Mouse (Mus musculus) adrenal gland, adult 8-10 months (tissue): Measurements from ENCODE around the gene Trappc3l. TPM values are rescaled to one million over a fixed set of nuclear protein-coding genes. Genes with fewer than 3 reads are reported as not detected.
A peak's percentile ranks its signal among the peaks of the same experiment; 100 is the strongest.

Experiments used
- DNase-seq: peaks from one replicate; pipeline ENCODE4 v3.0.0; 2022
- total RNA-seq, 4 experiments: library from RNA; stranded (reverse); gene quantifications; 2 replicates each; pipeline ENCODE4 v1.2.4; 2022

Trappc3l gene
- total RNA-seq, 4 experiments from 2014 or later = not detected

GRCm38 (mm10) chr10:34095964-34096363, 58.6 kb downstream of the Trappc3l start:
- DNase-seq = no peak

GRCm38 (mm10) chr10:34096418-34096883, 59.1 kb downstream of the Trappc3l start, which contains the start of gene Calhm5:
TSS of gene Calhm5 (minus strand) at chr10:34096519.
- DNase-seq = peak; percentile 16

- DNase-seq = no peak
Observed at GRCm38 (mm10) chr10:34110863-34111465, 73.6 kb downstream of the Trappc3l start.

- no peak for DNase-seq
Observed at GRCm38 (mm10) chr10:34111964-34112738, 74.8 kb downstream of the Trappc3l start.

- no peak for DNase-seq
Observed at GRCm38 (mm10) chr10:34117131-34117530, 79.7 kb downstream of the Trappc3l start.

- DNase-seq = no peak
Observed at GRCm38 (mm10) chr10:34117770-34118169, 80.4 kb downstream of the Trappc3l start.

GRCm38 (mm10) chr10:34118421-34118820, 81.0 kb downstream of the Trappc3l start:
- no peak for DNase-seq

- no peak for DNase-seq
Observed at GRCm38 (mm10) chr10:34127392-34128378, 90.3 kb downstream of the Trappc3l start, which contains the start of gene Calhm6. TSS of gene Calhm6 (minus strand) at chr10:34127984.

GRCm38 (mm10) chr10:34128391-34128790, 91.0 kb downstream of the Trappc3l start:
- DNase-seq = peak; percentile 17

GRCm38 (mm10) chr10:34131356-34131755, 94.0 kb downstream of the Trappc3l start:
- DNase-seq = no peak

- DNase-seq = no peak
Observed at GRCm38 (mm10) chr10:34136432-34136831, 99.0 kb downstream of the Trappc3l start.

- DNase-seq = no peak
Observed at GRCm38 (mm10) chr10:34138027-34138426, 100.6 kb downstream of the Trappc3l start.

- no peak for DNase-seq
Observed at GRCm38 (mm10) chr10:34139768-34140167, 102.4 kb downstream of the Trappc3l start.

GRCm38 (mm10) chr10:34141693-34142092, 104.3 kb downstream of the Trappc3l start:
- no peak for DNase-seq

- DNase-seq = no peak
Observed at GRCm38 (mm10) chr10:34149772-34150171, 112.4 kb downstream of the Trappc3l start.

GRCm38 (mm10) chr10:34150454-34150853, 113.1 kb downstream of the Trappc3l start:
- DNase-seq = no peak

- no peak for DNase-seq
Observed at GRCm38 (mm10) chr10:34151827-34152226, 114.4 kb downstream of the Trappc3l start.

GRCm38 (mm10) chr10:34155796-34156554, 118.6 kb downstream of the Trappc3l start:
- no peak for DNase-seq
